Mouse (Mus musculus) testis, adult 2 months (tissue): ENCODE results near the gene Zfp78.

Experiments
- CTCF ChIP-seq: fragments of 200-500 bp; IDR thresholded peaks from 2 replicates; pipeline ENCODE4 v1.5.1; 2012; ENCODE audit warnings: low read depth, mild to moderate bottlenecking, inconsistent platforms, low read length, moderate library complexity; ENCODE audit not compliant: control insufficient read depth, insufficient read depth, insufficient replicate concordance
- POLR2A ChIP-seq: fragments of 200-500 bp; IDR thresholded peaks from 2 replicates; pipeline ENCODE4 v1.6.1; 2012; ENCODE audit warnings: low read depth, mild to moderate bottlenecking, inconsistent platforms, low read length, moderate library complexity; ENCODE audit not compliant: control insufficient read depth

DNA sequence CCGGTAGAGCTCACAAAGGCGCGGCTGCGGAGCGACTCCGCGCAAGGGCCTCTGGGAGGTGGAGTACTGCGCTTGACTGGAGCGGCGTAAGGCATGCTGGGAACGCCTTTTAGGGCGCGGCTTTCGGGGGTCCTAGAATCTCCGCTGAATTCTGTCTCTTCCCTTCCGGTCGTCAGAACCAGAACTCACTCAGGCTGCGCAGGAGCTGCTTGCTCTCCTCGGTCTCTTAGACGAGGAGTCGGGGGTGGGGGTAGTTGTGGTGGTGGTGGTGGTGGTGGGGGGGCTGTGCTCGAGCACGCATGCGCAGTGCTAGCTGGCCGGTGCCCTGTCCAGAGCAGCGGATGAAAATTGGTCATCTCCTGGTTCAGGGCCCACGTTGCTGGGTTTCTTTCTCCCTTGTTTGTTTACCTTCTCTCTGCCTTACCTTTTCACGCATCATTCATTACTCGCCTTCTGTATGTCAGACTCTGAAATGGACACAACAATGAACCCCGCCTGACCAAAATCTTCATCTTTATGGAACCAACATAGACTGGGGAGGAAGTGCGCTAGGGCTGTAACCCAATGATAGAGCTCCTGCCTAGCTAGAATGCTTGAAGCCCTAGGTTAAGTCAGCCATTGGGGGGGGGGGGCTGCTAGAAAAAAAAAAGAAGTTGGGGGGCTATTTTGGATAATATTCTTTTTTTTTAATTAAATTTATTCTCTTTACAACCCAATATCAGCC is 31.7 kb upstream of the Zfp78 start, which contains the start of gene Zfp583:
- TF ChIP-seq POLR2A, result peak; percentile 53
- no peak for TF ChIP-seq CTCF
